Mouse (Mus musculus) erythroblast, embryonic 14.5 days (primary cell): ENCODE measurements around the gene Rbm28.

ENCODE experiments used
- GATA1 ChIP-seq: IDR thresholded peaks from 2 replicates; pipeline ENCODE4 v1.6.1; 2012; ENCODE audit warnings: low read length, inconsistent platforms, mixed read lengths
- TAL1 ChIP-seq: IDR thresholded peaks from 3 replicates; pipeline ENCODE4 v1.6.1; 2012; ENCODE audit warnings: low read length, inconsistent platforms, mixed read lengths

DNA sequence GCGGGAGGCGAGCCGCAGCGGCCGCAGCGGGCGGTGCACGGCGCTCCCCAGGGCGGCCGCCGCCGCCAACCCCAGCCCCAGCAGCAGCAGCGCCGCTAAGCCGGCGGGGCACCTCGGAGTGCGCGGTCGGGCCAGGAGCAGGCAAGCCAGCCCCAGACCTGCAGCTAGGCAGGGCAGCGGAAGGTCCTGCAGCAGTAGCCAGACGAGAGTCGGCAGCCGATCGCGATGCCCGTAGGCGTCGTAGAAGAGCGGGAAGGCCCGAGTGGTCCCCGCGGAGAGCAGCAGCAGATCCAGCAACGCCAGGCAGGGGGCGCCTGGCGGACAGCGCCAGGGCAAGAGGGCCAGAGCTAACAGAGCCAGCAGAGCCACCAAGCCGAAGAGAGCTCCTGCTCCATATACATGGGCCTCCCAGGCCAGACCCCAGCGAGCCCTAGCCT lies 6.2 kb upstream of the Rbm28 start:
- TF ChIP-seq TAL1 (no peak), GATA1 (no peak)
